Mouse (Mus musculus): ENCODE measurements around the gene P4ha1. TPM values are rescaled to one million over a fixed set of nuclear protein-coding genes. Genes with fewer than 3 reads are reported as not detected.

P4ha1 gene
- polyA plus RNA-seq, 1 experiment from 2014 or later: 17.9 TPM

DNA sequence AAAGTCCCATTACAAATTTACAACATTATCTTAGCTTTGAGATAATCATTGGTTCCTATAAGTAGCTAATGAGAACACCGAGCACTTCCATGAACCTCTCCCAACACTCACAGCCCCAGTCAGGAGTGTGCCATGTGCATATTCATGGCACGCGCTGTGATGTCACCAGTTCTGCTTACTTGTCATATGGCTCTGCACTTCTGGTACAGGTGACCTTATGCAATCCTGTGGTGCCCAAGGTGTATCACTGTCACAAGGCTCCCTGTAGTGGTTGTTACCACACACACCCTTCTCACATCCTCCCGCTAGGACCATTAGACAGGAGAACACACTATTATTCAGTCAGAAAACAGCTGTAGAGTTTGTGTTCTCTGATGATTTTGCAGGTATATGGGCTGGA lies 43.6 kb downstream of the P4ha1 start:
- no peak overlapping the region for H3K27ac ChIP-seq (replicated peaks)
- ATAC-seq (ENCODE audit: low FRiP score, low TSS enrichment) (no peak), DNase-seq (ENCODE audit: low spot score) (no peak)
- 96% methylated on average over 4 of the region's 4 CpGs for WGBS
- no peaks in the 10 kb centered on the region for H3K4me1 ChIP-seq (replicated peaks; ENCODE audit: control insufficient read depth, insufficient read depth)
- no peaks in the 10 kb centered on the region for H3K27me3 ChIP-seq (ENCODE audit: control insufficient read depth, insufficient read depth, low read length)
- no peak overlapping the region for H3K9ac ChIP-seq (ENCODE audit: low read length)
- no peak overlapping the region for H3K4me3 ChIP-seq (ENCODE audit: low read depth, low read length)
- no peak overlapping the region for H3K4me2 ChIP-seq (replicated peaks; ENCODE audit: low read depth)
- H3K9me3 ChIP-seq (ENCODE audit: control insufficient read depth, low read length): no peaks in the 10 kb centered on the region
- peaks cover 31% of the 10 kb centered on the region for H3K36me3 ChIP-seq (ENCODE audit: control insufficient read depth, insufficient read depth, low read length)
- TF ChIP-seq EP300 (optimal IDR thresholded peaks at IDR 0.05): no peak
- no peak for TF ChIP-seq CTCF (IDR thresholded peaks at IDR 0.05; ENCODE audit: low read depth)

DNA sequence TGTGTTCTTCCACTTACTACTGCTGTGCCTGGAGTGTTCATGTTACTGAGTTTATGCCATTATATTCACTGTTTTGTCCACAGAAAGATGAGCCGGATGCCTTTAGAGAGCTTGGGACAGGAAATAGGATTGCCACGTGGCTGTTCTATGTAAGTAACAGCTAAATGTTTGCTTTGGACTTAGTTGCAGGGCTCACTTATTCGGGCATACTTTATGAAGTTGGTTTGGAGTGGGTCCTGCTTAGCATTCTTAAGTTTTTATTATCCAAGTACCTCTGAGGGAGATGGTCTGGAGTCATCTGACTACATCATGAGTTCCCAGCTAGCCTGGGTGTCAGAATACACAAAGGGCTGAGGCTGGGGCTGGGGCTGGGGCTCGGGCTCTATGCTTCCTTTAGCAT lies 44.1 kb downstream of the P4ha1 start:
- H3K4me3 ChIP-seq (ENCODE audit: low read depth, low read length): no peak overlapping the region
- no peak overlapping the region for H3K27ac ChIP-seq (replicated peaks)
- no peak for TF ChIP-seq EP300 (optimal IDR thresholded peaks at IDR 0.05)
- no peak for TF ChIP-seq CTCF (IDR thresholded peaks at IDR 0.05; ENCODE audit: low read depth)
- no peaks in the 10 kb centered on the region for H3K27me3 ChIP-seq (ENCODE audit: control insufficient read depth, insufficient read depth, low read length)
- no peak overlapping the region for H3K4me2 ChIP-seq (replicated peaks; ENCODE audit: low read depth)
- H3K4me1 ChIP-seq (replicated peaks; ENCODE audit: control insufficient read depth, insufficient read depth): no peaks in the 10 kb centered on the region
- DNase-seq (ENCODE audit: low spot score) (no peak), ATAC-seq (ENCODE audit: low FRiP score, low TSS enrichment) (no peak)
- WGBS: 62% methylated on average over 4 of the region's 4 CpGs
- peaks cover 31% of the 10 kb centered on the region for H3K36me3 ChIP-seq (ENCODE audit: control insufficient read depth, insufficient read depth, low read length)
- H3K9ac ChIP-seq (ENCODE audit: low read length): no peak overlapping the region
- H3K9me3 ChIP-seq (ENCODE audit: control insufficient read depth, low read length): no peaks in the 10 kb centered on the region

DNA sequence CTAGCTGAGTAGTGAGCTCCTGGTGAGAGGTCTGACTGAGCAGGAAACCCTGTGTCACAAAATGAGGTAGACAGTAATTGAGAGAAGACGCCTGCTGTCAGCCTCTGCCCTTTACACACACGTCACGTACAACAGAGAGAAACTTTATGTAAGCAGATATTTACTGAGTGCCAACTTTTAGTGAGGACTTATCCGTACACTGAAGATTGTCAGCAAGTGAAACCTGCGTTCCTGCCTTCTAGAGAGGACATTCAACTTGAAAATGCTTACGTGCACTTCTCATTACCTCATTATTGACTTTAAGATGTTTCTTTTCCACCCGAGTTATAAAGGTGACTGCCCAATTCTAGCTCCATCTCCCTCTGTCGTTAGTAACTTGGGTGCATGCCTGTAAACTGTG lies 45.6 kb downstream of the P4ha1 start:
- H3K27ac ChIP-seq (replicated peaks): no peak overlapping the region
- H3K9ac ChIP-seq (ENCODE audit: low read length): no peak overlapping the region
- no peak for TF ChIP-seq CTCF (IDR thresholded peaks at IDR 0.05; ENCODE audit: low read depth)
- DNase-seq (ENCODE audit: low spot score) (no peak), ATAC-seq (ENCODE audit: low FRiP score, low TSS enrichment) (no peak)
- H3K27me3 ChIP-seq (ENCODE audit: control insufficient read depth, insufficient read depth, low read length): no peaks in the 10 kb centered on the region
- no peak overlapping the region for H3K4me2 ChIP-seq (replicated peaks; ENCODE audit: low read depth)
- no peaks in the 10 kb centered on the region for H3K9me3 ChIP-seq (ENCODE audit: control insufficient read depth, low read length)
- no peaks in the 10 kb centered on the region for H3K4me1 ChIP-seq (replicated peaks; ENCODE audit: control insufficient read depth, insufficient read depth)
- H3K4me3 ChIP-seq (ENCODE audit: low read depth, low read length): no peak overlapping the region
- peaks cover 22% of the 10 kb centered on the region for H3K36me3 ChIP-seq (ENCODE audit: control insufficient read depth, insufficient read depth, low read length)
- 84% methylated on average over 8 of the region's 8 CpGs for WGBS

- H3K27me3 ChIP-seq (ENCODE audit: control insufficient read depth, insufficient read depth, low read length): no peaks in the 10 kb centered on the region
- H3K9me3 ChIP-seq (ENCODE audit: control insufficient read depth, low read length): no peaks in the 10 kb centered on the region
- no peak overlapping the region for H3K27ac ChIP-seq (replicated peaks)
- no peak for ATAC-seq (ENCODE audit: low FRiP score, low TSS enrichment)
- no peak overlapping the region for H3K4me2 ChIP-seq (replicated peaks; ENCODE audit: low read depth)
- no peaks in the 10 kb centered on the region for H3K4me1 ChIP-seq (replicated peaks; ENCODE audit: control insufficient read depth, insufficient read depth)
- no peak for DNase-seq (ENCODE audit: low spot score)
- WGBS: 84% methylated on average over 9 of the region's 9 CpGs
- H3K4me3 ChIP-seq (ENCODE audit: low read depth, low read length): no peak overlapping the region
- H3K36me3 ChIP-seq (ENCODE audit: control insufficient read depth, insufficient read depth, low read length): peaks cover 17% of the 10 kb centered on the region; the same call in 1 of the 2 replicates
- H3K9ac ChIP-seq (ENCODE audit: low read length): no peak overlapping the region
- TF ChIP-seq EP300 (optimal IDR thresholded peaks at IDR 0.05) (no peak), CTCF (IDR thresholded peaks at IDR 0.05; ENCODE audit: low read depth) (no peak)
Observed at GRCm38 (mm10) chr10:59369426-59369825, 46.3 kb downstream of the P4ha1 start.

DNA sequence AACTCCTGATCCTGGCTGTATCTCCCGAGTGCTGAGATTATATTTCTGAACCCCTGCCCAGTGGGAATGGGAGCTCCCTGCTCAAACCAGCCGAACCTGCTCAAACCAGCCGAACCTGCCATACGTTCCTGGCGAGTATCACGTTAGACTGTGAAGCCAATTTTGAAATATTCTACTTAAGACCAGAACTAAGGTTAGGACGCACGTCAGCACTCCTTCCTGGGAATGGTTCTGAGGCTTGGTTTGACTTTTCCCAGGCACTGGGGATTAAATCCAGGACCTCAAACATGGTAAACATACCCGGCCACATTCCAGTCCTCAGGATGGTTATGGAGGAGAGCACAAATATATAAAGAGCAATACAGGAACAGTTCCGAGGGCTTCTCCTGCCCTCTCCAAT lies 54.8 kb downstream of the P4ha1 start:
- TF ChIP-seq CTCF (IDR thresholded peaks at IDR 0.05; ENCODE audit: low read depth): no peak
- TF ChIP-seq EP300 (optimal IDR thresholded peaks at IDR 0.05): peak; percentile 78
- no peak for DNase-seq (ENCODE audit: low spot score)
- H3K4me2 ChIP-seq (replicated peaks; ENCODE audit: low read depth): no peak overlapping the region
- no peak overlapping the region for H3K9ac ChIP-seq (ENCODE audit: low read length)
- H3K4me3 ChIP-seq (ENCODE audit: low read depth, low read length): no peak overlapping the region
- H3K27me3 ChIP-seq (ENCODE audit: control insufficient read depth, insufficient read depth, low read length): no peaks in the 10 kb centered on the region
- WGBS: 49% methylated on average over 10 of the region's 10 CpGs
- H3K27ac ChIP-seq (replicated peaks): 0 out of 2 replicates have a peak overlapping the region, but pooled peaks have one; percentile 45
- ATAC-seq (ENCODE audit: low FRiP score, low TSS enrichment): no peak
- no peaks in the 10 kb centered on the region for H3K9me3 ChIP-seq (ENCODE audit: control insufficient read depth, low read length)
- H3K36me3 ChIP-seq (ENCODE audit: control insufficient read depth, insufficient read depth, low read length): no peaks in the 10 kb centered on the region
- no peaks in the 10 kb centered on the region for H3K4me1 ChIP-seq (replicated peaks; ENCODE audit: control insufficient read depth, insufficient read depth)

GRCm38 (mm10) chr10:59378728-59379127 lies 55.6 kb downstream of the P4ha1 start:
- H3K9me3 ChIP-seq (ENCODE audit: control insufficient read depth, low read length): no peaks in the 10 kb centered on the region
- WGBS: 90% methylated on average over 4 of the region's 4 CpGs
- no peak for ATAC-seq (ENCODE audit: low FRiP score, low TSS enrichment)
- TF ChIP-seq CTCF (IDR thresholded peaks at IDR 0.05; ENCODE audit: low read depth): peak; percentile 39
- TF ChIP-seq EP300 (optimal IDR thresholded peaks at IDR 0.05): no peak
- no peaks in the 10 kb centered on the region for H3K27me3 ChIP-seq (ENCODE audit: control insufficient read depth, insufficient read depth, low read length)
- no peak overlapping the region for H3K9ac ChIP-seq (ENCODE audit: low read length)
- no peak overlapping the region for H3K4me2 ChIP-seq (replicated peaks; ENCODE audit: low read depth)
- H3K4me1 ChIP-seq (replicated peaks; ENCODE audit: control insufficient read depth, insufficient read depth): no peaks in the 10 kb centered on the region
- DNase-seq (ENCODE audit: low spot score): no peak
- H3K4me3 ChIP-seq (ENCODE audit: low read depth, low read length): no peak overlapping the region
- H3K36me3 ChIP-seq (ENCODE audit: control insufficient read depth, insufficient read depth, low read length): no peaks in the 10 kb centered on the region
- no peak overlapping the region for H3K27ac ChIP-seq (replicated peaks)

All from stomach, postnatal 0 days (tissue).